Mouse (Mus musculus): Measurements from ENCODE around the gene Ddx54. TPM values are rescaled to one million over a fixed set of nuclear protein-coding genes. Genes with fewer than 3 reads are reported as not detected.
A peak's percentile ranks its signal among the peaks of the same experiment; 100 is the strongest.

Gene Ddx54
- polyA plus RNA-seq, 1 experiment: 44.6 TPM

DNA sequence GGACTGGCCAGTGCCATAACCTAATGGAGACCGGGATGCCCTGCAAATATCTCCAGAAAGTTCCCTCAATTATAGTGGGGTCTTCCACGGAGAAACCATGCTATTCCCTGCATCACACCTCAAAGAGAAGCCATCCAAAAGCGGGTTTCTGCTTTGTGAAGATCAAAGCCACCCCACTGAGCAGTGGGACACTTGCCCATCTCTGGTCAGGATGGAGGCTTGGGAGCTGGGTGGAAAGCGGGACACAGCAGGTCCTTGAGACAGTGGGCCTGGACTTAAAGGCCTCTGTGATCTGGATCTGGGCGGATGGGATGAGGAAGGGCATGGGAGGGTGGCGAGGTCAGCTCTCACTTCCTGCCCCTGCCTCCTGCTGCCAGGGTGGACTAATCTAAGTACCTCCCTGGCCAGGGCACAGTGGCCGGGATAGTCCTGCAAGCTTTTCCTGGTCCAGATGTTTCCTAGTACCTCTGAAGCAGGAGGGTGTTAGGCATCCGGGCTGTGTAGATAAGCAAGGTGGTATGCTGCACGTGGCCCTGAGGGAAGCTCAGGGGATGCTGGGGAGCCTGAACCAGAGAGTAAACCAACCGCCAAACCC, 38.0 kb upstream of the Ddx54 start:
- Histone ChIP-seq H3K27me3 (ENCODE audit: control insufficient read depth, insufficient read depth, low read length) (no peaks in the 10 kb centered on the region), H3K27ac (ENCODE audit: insufficient read depth, low read depth, low read length) (no peak overlapping the region), H3K4me1 (ENCODE audit: control insufficient read depth, insufficient read depth, insufficient read length, low read length) (peaks cover 41% of the 10 kb centered on the region), H3K4me3 (ENCODE audit: low read depth, low read length) (no peak overlapping the region), H3K36me3 (ENCODE audit: control insufficient read depth, insufficient read depth, low read length) (peaks cover 3% of the 10 kb centered on the region; the same call in 1 of the 2 replicates)
- no peak for TF ChIP-seq CTCF (IDR thresholded peaks at IDR 0.05; ENCODE audit: extremely low read depth, insufficient read length, insufficient replicate concordance, low read depth, low read length)
- TF ChIP-seq POLR2A (IDR thresholded peaks at IDR 0.05; ENCODE audit: low read depth, low read length): no peak
- WGBS: 85% methylated on average over 10 of the region's 10 CpGs

DNA sequence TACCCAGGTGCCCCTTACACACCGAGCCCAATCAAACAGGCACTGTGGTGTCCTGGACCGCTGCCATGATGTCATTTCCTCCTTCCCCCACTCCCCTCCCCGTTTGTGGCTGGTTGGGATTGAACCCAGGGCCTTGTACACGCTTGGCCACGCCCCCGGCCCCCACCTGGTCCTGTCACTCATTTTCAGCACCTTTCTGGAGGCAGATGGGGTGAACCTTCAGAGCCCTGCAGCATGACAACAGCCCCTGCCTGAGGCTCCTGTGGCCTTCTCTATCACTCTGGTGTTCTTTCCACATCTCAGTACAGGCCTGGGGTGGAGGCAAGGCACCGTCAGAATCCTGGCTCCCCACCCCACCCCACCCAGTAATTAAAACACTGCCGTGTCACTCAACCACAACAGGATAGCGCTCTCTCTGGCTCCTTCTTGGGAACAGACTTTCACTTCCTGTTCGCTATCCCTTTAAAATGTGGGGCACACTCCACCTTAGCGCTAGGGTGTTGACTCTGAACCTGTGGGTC, 35.7 kb upstream of the Ddx54 start:
- H3K36me3 ChIP-seq (ENCODE audit: control insufficient read depth, insufficient read depth, low read length): peaks cover 13% of the 10 kb centered on the region
- H3K4me3 ChIP-seq (ENCODE audit: low read depth, low read length): no peak overlapping the region
- no peaks in the 10 kb centered on the region for H3K27me3 ChIP-seq (ENCODE audit: control insufficient read depth, insufficient read depth, low read length)
- WGBS: 46% methylated on average over 11 of the region's 11 CpGs
- peaks cover 35% of the 10 kb centered on the region for H3K4me1 ChIP-seq (ENCODE audit: control insufficient read depth, insufficient read depth, insufficient read length, low read length)
- peak overlapping the region; percentile 42; the same call in 1 of the 2 replicates for H3K27ac ChIP-seq (ENCODE audit: insufficient read depth, low read depth, low read length)
- no peak for TF ChIP-seq POLR2A (IDR thresholded peaks at IDR 0.05; ENCODE audit: low read depth, low read length)
- TF ChIP-seq CTCF (IDR thresholded peaks at IDR 0.05; ENCODE audit: extremely low read depth, insufficient read length, insufficient replicate concordance, low read depth, low read length): no peak

DNA sequence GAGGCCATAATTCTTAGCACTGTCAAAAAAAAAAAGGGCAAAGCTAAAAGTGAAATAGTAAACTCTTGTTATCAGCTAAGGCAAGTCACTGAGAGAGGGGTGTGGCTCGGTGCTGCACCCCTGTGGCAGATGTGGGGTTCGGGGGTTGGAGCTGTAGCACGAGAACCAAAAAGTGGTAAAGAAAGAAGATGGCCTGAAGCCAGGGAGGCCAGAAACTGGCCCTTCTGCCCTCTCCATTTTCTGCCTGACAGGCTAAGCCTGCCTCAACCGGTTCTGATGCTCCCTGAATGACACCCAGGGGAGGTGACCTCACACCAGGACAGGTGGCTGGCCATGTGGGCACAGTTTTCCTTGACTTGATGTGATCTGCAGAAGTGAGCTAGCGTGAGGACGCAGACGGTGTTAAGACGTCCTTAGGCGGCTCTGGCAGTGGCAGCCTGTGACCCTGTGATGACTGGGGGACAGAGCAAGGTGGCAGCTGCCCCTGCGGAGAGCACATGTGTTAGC, 34.6 kb upstream of the Ddx54 start:
- peak overlapping the region; percentile 42 for H3K27ac ChIP-seq (ENCODE audit: insufficient read depth, low read depth, low read length)
- no peak overlapping the region for H3K4me3 ChIP-seq (ENCODE audit: low read depth, low read length)
- H3K36me3 ChIP-seq (ENCODE audit: control insufficient read depth, insufficient read depth, low read length): peaks cover 17% of the 10 kb centered on the region
- peaks cover 38% of the 10 kb centered on the region for H3K4me1 ChIP-seq (ENCODE audit: control insufficient read depth, insufficient read depth, insufficient read length, low read length)
- no peaks in the 10 kb centered on the region for H3K27me3 ChIP-seq (ENCODE audit: control insufficient read depth, insufficient read depth, low read length)
- TF ChIP-seq POLR2A (IDR thresholded peaks at IDR 0.05; ENCODE audit: low read depth, low read length): no peak
- peak; percentile 30; the same call in 1 of the 2 replicates for TF ChIP-seq CTCF (IDR thresholded peaks at IDR 0.05; ENCODE audit: extremely low read depth, insufficient read length, insufficient replicate concordance, low read depth, low read length)
- 33% methylated on average over 10 of the region's 10 CpGs for WGBS

DNA sequence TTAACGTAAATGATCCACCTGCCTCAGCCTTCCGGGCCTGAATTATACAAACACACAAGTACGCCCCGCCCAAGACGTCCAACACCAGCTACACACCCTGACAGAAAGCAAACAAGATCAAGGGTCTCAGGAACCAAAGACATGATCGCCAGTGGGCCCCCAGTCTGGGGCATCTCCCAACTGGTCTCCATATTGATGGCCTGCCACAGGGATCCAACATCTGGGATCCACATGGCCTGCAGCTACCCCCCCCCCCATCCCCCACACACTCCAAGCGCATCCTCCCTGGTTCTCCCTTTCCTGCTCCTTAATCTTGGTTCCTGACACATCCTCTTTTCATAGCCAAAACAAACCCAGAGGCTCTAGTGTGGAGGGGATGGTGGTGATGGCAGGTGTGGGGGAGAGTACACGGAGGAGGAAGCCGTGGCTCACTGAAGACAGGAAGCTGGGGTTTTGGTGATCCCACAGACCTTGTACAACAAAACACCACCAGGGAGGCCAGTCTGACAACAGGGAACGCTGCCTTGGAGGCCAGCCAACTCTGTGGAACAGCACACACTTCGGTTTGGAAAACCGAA, 33.9 kb upstream of the Ddx54 start:
- Histone ChIP-seq H3K27ac (ENCODE audit: insufficient read depth, low read depth, low read length) (peak overlapping the region; percentile 42), H3K36me3 (ENCODE audit: control insufficient read depth, insufficient read depth, low read length) (peaks cover 23% of the 10 kb centered on the region), H3K27me3 (ENCODE audit: control insufficient read depth, insufficient read depth, low read length) (no peaks in the 10 kb centered on the region), H3K4me3 (ENCODE audit: low read depth, low read length) (no peak overlapping the region), H3K4me1 (ENCODE audit: control insufficient read depth, insufficient read depth, insufficient read length, low read length) (peaks cover 38% of the 10 kb centered on the region)
- TF ChIP-seq CTCF (IDR thresholded peaks at IDR 0.05; ENCODE audit: extremely low read depth, insufficient read length, insufficient replicate concordance, low read depth, low read length) (no peak), POLR2A (IDR thresholded peaks at IDR 0.05; ENCODE audit: low read depth, low read length) (no peak)
- WGBS: 23% methylated on average over 12 of the region's 12 CpGs

DNA sequence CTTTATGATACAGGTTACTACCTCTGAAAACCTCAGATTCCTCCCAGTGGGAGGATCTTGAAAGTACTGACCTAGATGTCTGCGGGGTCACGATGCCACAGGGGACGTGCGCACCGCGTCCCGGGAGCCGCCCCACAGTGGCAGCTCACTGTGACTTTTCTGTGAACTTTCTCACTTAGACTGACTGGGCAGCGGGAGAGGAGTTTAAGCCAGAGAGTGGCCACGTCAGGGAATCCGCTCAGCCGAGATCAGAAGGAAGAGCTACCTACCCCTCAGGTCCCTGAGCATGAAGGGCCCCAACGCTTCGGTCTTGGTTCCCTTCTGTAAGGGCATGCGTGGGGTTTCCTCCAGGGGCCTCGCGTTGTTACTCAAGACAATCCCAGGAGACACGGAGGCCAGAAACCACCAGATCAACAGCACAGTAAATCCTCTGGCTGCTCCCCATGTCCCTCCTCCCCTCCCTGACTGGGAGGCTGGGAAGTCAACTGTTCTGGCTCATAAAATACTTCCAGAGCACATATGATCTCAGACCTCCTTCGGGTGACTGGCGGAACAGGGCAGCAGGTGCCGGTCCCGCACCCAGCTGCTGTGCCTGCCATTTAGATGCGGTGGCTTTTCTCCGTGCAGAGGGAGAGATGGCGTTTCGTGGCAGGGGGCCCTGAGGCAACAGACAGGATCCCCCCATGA, 33.2 kb upstream of the Ddx54 start:
- H3K4me3 ChIP-seq (ENCODE audit: low read depth, low read length): peak overlapping the region; percentile 6

DNA sequence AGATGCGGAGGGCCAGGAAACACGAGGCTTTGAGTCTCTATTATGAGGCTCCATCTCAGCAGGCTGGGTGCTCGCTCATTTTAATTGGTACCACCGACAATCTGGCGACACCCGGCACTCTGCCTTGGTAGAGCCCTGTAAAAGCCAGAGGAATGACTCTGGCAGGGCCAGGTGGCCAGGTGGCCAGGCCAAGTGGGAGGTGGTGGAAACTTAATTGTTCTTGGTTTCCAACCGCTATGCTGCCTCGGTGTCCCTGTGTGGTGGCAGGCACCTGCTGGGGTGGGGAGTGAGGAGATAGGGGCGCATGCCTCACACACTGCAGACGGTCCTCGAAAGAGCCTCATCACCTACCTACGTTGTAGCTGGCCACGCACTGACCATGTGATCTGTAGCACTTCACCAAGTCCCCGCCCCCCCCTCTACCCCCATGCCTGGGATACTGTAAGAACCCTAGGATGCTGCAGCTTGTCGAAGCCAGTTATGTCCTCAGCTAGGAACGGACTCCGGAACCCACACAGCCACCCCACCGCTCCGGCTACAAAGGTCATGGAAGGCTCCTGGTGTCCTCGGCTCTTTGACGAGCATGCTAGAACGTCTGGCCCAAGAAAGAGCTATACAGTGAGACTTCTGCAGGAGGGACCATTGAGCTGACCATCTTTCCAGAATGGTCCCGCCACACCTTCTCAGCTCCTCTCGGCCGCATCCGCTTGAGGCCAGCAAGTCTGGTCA, 32.5 kb upstream of the Ddx54 start:
- no peaks in the 10 kb centered on the region for H3K27me3 ChIP-seq (ENCODE audit: control insufficient read depth, insufficient read depth, low read length)
- peak overlapping the region; percentile 68 for H3K27ac ChIP-seq (ENCODE audit: insufficient read depth, low read depth, low read length)
- WGBS: 88% methylated on average over 26 of the region's 26 CpGs
- H3K4me3 ChIP-seq (ENCODE audit: low read depth, low read length): no peak overlapping the region
- H3K36me3 ChIP-seq (ENCODE audit: control insufficient read depth, insufficient read depth, low read length): peaks cover 38% of the 10 kb centered on the region
- H3K4me1 ChIP-seq (ENCODE audit: control insufficient read depth, insufficient read depth, insufficient read length, low read length): peaks cover 41% of the 10 kb centered on the region
- no peak for TF ChIP-seq POLR2A (IDR thresholded peaks at IDR 0.05; ENCODE audit: low read depth, low read length)
- TF ChIP-seq CTCF (IDR thresholded peaks at IDR 0.05; ENCODE audit: extremely low read depth, insufficient read length, insufficient replicate concordance, low read depth, low read length): no peak

More for the DNA sequence above, 33.2 kb upstream of the Ddx54 start:
- peaks cover 31% of the 10 kb centered on the region for H3K36me3 ChIP-seq (ENCODE audit: control insufficient read depth, insufficient read depth, low read length)
- peaks cover 38% of the 10 kb centered on the region for H3K4me1 ChIP-seq (ENCODE audit: control insufficient read depth, insufficient read depth, insufficient read length, low read length)
- WGBS: 52% methylated on average over 26 of the region's 26 CpGs
- peak overlapping the region; percentile 68 for H3K27ac ChIP-seq (ENCODE audit: insufficient read depth, low read depth, low read length)
- H3K27me3 ChIP-seq (ENCODE audit: control insufficient read depth, insufficient read depth, low read length): no peaks in the 10 kb centered on the region
- TF ChIP-seq CTCF (IDR thresholded peaks at IDR 0.05; ENCODE audit: extremely low read depth, insufficient read length, insufficient replicate concordance, low read depth, low read length): no peak
- TF ChIP-seq POLR2A (IDR thresholded peaks at IDR 0.05; ENCODE audit: low read depth, low read length): no peak

Data from small intestine, adult 2 months (tissue).